Mouse (Mus musculus) Muller cell, postnatal 12 days (primary cell): Measurements from ENCODE around the gene Prkce.

ENCODE experiments used
- DNase-seq: peaks from one replicate; pipeline ENCODE4 v3.0.0-alpha.2; 2015; ENCODE audit errors: inconsistent ontology term

The Prkce gene

GRCm38 (mm10) chr17:86300774-86301595 is 133.4 kb downstream of the Prkce start:
- no peak for DNase-seq

GRCm38 (mm10) chr17:86302266-86302665 is 134.7 kb downstream of the Prkce start:
- DNase-seq = peak; percentile 65

GRCm38 (mm10) chr17:86302861-86303331 is 135.3 kb downstream of the Prkce start:
- DNase-seq = no peak

- DNase-seq = no peak
Observed at GRCm38 (mm10) chr17:86303401-86304243, 136.0 kb downstream of the Prkce start.

- no peak for DNase-seq
Observed at GRCm38 (mm10) chr17:86304923-86305630, 137.5 kb downstream of the Prkce start.

- DNase-seq = no peak
Observed at GRCm38 (mm10) chr17:86306161-86306560, 138.6 kb downstream of the Prkce start.

- DNase-seq = no peak
Observed at GRCm38 (mm10) chr17:86313413-86314139, 146.0 kb downstream of the Prkce start.

GRCm38 (mm10) chr17:86315874-86316273 is 148.3 kb downstream of the Prkce start:
- no peak for DNase-seq

GRCm38 (mm10) chr17:86316771-86317170 is 149.2 kb downstream of the Prkce start:
- no peak for DNase-seq

- DNase-seq = no peak
Observed at GRCm38 (mm10) chr17:86317197-86317596, 149.6 kb downstream of the Prkce start.

GRCm38 (mm10) chr17:86319967-86320602 is 152.5 kb downstream of the Prkce start:
- DNase-seq = no peak

- DNase-seq = no peak
Observed at GRCm38 (mm10) chr17:86322840-86323239, 155.3 kb downstream of the Prkce start.

GRCm38 (mm10) chr17:86323310-86323709 is 155.7 kb downstream of the Prkce start:
- DNase-seq = no peak

GRCm38 (mm10) chr17:86323909-86324686 is 156.5 kb downstream of the Prkce start:
- DNase-seq = no peak

GRCm38 (mm10) chr17:86324756-86325155 is 157.2 kb downstream of the Prkce start:
- peak; percentile 53 for DNase-seq

GRCm38 (mm10) chr17:86325317-86325716 is 157.7 kb downstream of the Prkce start:
- DNase-seq = no peak

GRCm38 (mm10) chr17:86327958-86328357 is 160.4 kb downstream of the Prkce start:
- no peak for DNase-seq

GRCm38 (mm10) chr17:86329273-86330075 is 161.9 kb downstream of the Prkce start:
- no peak for DNase-seq
